Mouse (Mus musculus) adipocyte (in vitro differentiated cells): ENCODE data around the gene Usp10.

Source experiments
- DNase-seq: peaks from one replicate; pipeline ENCODE4 v3.0.0-alpha.2; 2016; ENCODE audit warnings: low spot score

Gene Usp10

DNA sequence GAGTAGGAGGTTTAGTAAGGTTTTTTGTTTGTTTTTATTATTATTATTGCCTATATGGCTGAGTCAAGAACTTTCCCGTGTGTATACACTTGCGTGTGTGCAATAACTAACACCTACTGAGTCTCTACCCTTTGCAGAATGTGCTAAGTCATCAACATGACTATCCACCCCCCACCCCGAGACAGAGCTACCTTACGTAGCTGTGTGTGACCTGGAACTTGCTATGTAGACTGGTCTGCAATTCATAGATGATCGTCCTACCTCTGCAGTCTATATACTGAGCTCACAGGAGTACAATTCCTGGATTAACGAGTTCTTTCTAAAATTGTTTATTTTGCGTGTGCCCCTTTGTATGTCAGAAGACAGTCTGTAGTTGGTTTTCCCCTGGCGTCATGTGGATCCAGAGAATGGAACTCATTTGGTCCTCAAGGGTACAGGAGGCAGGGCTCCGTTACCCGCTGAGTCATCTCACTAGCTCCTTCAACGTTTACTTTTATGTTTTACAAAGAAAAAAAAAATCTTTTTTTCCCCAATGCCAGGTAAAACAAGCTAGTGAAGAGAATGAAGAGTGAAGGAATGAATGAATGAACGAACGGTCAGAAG is at the start of gene Usp10:
Gene Usp10, plus strand, starts transcription at position 417 of the 603 bp plus-strand sequence.
- no peak for DNase-seq

GRCm38 (mm10) chr8:119861706-119862389 is 48.3 kb upstream of the Usp10 start, which contains the start of gene Klhl36:
Gene Klhl36 (plus strand): TSS chr8:119862266.
- DNase-seq = peak; percentile 83

- no peak for DNase-seq
Measured at GRCm38 (mm10) chr8:119862390-119862734, 47.8 kb upstream of the Usp10 start.

GRCm38 (mm10) chr8:119862749-119863148 is 47.4 kb upstream of the Usp10 start:
- no peak for DNase-seq

- no peak for DNase-seq
Measured at GRCm38 (mm10) chr8:119869616-119870015, 40.5 kb upstream of the Usp10 start.

- DNase-seq = no peak
Measured at GRCm38 (mm10) chr8:119873181-119873580, 37.0 kb upstream of the Usp10 start.

- no peak for DNase-seq
Measured at GRCm38 (mm10) chr8:119881301-119881700, 28.9 kb upstream of the Usp10 start.

- DNase-seq = no peak
Measured at GRCm38 (mm10) chr8:119881917-119882316, 28.2 kb upstream of the Usp10 start.

DNA sequence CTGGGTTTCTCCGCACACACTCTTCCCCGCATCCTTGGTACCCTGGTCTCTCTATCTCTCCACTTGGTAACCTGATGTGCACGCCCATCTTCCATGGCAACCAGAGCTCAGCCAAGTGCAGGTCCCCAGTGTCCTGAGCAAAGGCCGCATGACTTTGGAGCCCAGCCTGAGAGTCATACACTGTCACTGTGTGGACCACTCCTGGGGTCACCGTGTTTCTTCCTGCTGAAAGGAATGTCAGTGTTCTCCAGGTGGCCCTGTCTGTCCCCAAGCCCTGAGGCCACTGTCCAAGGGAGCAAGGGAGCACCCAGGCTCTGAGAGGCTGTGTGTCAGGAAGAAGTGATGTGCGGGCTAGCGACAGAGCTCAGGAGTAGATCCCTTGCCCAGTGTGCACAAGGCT is 26.9 kb upstream of the Usp10 start:
- DNase-seq = no peak

DNA sequence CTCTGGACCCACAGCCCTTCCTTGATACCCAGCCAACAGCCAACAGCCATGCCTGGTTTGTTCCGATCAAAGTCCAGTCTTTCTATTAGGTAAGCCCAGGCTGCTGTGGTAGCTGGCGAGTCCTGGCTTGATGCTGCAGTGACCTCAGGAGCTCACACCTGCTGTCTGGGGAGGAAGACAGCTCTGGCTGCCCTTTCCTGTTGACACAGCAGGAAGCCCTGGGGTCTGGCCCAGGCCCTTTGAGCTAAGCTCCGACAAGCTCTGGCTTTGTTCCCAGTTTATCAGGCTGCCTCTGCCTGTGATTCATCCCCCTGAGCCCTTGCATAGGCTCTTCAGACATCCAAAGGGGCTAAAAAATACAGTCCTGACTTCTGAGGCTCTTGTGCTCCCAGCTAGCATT is 24.5 kb upstream of the Usp10 start:
- DNase-seq = no peak

DNA sequence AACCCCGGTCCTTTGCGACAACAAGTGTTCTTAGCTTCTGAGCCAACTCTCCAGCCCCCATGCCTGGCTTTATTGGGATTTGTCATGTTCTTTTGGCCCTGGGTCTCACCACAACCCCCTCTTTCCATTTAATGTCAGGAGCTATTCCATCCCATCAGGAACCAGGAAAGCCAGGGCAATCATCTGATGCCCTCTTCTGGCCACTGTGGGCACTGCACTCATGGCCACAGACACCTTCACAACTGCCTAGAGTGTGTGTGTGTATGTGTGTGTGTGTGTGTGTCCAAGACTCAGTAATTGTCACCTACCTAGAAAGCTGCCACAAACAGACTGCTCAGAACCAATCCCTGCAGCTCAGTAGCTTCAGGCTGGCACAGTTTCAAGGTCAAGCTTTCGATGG is 23.0 kb upstream of the Usp10 start:
- no peak for DNase-seq

DNA sequence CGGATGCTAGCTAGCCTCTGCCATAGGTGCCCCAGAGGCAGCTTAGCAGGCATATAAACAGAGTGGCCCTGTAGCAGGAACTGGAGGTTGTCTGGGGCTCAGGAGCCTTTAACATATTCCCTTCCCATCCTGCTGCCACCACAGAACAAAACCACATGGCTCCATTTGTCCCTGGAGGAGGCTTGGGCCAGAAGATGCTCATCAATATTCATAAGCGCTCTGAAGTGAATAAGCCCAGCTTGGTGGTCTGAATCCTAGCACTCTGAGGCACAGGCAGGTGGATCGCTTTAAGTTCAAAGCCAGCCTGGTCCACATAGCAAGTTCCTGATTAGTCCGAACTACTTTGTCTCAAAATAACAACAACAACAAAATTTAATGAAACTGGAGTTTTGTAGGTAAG is 22.1 kb upstream of the Usp10 start:
- no peak for DNase-seq

DNA sequence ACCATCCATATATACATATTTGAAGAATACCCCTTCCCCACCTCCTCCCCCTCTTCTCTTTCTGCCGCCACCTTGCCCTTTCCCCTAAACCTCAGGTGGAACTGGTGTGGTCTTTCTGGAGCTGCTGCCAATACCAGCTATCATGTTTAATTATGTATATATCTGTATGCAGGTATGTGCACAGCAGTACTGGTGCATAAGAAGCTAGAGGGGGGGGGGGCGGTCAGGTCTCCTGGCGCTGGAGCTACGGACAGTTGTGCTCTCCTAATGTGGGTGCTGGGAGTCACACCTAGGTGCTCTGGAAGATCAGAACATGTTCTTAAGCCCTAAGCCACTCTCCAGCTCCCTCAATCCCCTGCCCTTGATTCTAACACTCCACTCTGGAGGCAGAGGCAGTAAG is 13.1 kb upstream of the Usp10 start:
- DNase-seq = no peak

DNA sequence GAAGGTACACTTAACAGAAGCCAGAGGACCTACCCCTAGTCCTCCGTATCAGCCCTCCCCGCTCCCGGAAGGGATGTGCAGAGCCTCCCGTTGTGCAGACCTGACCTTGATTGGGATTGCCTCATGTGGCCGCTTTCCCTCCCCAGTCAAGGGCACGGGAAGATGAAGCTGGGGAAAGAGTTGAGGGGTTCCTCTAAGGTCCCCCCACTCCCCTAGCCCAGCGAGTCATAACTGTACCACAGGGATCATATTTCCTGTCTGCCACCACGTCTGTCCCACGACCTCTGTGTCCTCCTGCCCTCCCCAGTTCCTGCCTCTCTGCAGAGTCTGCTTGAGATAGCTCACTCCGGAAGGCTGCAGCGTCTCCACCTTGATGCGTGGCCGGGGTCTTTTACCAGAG is 12.2 kb upstream of the Usp10 start:
- DNase-seq = no peak

DNA sequence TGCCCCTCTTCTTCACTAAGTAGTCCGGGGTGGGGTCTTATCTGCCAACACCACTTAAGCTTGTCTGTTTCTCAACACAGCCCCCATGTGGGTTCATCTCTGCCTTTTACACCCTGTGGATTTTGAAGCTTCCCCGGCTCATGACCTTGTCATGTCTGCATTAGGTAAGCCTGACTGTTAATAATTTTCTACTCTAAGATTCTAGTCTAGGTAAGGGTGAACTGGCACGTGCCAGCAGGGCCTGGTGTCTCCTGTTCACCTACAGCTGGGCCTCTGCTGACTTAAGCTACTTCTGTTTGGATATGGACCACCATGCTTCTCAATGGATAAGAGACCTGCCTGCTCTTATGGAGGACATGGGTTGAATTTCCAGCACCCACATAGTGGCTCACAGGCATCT is 8.8 kb upstream of the Usp10 start:
- no peak for DNase-seq

- no peak for DNase-seq
Measured at GRCm38 (mm10) chr8:119901952-119902351, 8.2 kb upstream of the Usp10 start.

DNA sequence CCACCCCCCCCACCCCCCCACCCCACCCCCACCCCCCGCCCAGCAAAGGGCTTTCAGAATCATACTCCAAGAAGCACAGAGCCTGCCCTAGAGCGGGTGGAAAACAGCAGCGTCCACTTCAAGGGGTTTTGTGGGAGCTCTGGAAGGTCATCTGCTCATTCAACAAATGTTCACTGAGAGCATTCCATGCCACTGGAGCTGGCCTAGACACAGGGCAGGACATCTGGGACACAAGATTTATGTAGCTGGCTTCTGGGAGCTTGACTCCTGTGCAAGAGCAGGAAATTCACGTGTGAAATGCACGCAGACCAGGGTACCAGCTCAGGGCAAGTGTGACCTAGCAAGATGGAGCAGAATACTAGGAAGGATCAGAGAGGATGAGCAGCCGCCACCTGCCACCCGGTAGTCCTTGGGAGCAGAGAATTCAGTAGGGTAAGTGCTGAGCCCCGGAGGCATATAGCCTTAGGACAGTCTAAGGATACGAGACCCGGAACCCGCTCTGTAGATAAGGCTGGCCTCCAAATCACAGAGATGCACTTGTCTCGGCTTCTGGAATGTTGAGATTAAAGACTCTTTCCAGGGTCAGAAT is 5.7 kb upstream of the Usp10 start:
- no peak for DNase-seq

DNA sequence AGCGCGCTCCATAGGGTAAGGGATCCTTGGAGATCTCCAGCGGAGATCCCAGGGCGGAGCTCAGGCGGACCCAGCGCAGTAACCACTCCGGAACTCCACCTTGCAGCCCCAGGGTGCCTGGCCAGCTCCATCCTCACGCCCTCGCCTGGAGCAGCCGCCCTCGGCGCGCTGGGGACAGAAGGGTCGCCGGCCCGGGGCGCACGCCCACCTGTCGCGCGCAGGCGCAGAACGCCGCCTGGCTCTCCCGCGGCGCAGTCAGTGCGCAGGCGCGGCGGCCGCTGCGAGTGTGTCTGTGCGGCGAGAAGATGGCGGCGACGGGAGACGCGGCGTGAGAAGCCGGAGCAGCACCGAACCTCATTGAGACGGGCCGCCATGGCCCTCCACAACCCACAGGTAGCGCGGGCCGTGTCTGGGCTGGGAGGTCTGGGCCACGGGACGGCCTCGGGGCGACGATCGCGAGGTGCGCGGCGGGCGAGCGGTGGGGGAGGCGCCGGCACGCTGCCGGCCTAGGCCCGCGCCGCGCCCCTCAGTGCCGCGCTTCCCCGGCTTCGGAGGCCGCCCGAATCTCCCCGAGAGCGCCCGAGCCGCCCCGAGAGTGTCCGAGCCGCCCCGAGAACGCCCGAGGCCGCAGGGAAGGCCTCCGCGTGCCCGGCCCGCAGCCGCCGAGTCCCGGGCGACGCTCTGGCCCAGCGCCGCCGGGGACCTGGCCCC is 542 bp downstream of the Usp10 start, which contains the start of gene Gm20388:
Gene Gm20388, plus strand, starts transcription at position 295 of the 711 bp plus-strand sequence.
- peak; percentile 88 for DNase-seq

DNA sequence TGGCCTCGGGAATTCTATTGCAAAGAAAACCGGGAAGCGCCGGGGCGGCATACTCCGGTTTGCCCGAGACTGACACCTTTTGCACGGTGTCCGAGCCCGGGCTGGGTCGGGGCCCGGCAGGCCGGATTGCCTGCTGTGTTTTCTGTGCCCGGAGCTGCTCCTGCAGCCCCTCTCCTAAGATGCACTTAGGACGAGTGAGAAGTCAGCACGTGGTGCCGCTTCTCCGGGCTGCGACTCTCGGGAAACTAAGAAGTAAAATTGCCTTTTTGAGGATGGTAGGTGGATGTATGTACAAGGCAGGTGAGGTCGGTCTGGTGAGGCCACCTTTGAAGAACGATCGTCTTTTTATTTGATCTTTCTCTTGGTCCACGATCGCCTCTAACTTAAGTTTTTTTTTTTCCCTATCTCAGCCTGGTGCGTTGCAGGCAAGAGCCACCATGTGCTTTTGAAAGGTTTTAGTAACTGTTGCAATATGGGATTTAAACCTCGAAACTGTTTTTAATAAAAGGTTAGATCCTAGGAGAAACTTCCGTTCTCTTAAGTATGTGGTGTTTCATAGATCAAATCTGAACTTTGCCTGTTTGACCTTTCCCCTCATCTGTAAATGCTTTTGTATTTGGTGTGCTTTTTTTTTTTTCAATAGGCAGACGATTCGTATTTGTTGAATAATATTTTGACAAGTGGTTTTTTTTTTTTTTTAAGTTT is 1.2 kb downstream of the Usp10 start:
- DNase-seq = no peak

GRCm38 (mm10) chr8:119912643-119913042 is 2.5 kb downstream of the Usp10 start:
- no peak for DNase-seq

DNA sequence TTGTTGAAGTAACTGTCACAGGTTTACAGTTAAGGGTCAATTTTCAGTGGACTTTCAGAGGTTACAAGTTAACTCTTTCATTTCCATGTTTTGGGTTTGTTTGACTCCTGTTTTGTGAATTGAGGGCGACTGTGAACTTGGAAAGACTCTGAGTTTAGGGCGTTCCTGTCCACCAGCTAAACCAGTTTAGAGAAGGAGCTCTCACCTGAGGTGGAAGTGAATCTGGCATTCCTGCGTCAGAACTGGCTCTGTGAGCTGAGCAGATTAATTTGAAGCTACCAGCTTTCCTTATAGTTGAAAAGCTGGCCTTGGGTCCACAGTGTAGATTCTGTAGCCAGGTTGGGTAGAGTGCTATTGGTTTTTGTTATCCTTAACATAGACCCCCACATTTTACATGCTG is 3.0 kb downstream of the Usp10 start:
- DNase-seq = no peak

GRCm38 (mm10) chr8:119914161-119914560 is 4.0 kb downstream of the Usp10 start:
- DNase-seq = no peak
